Mouse (Mus musculus) intestine, embryonic 15.5 days (tissue): Measurements from ENCODE around the gene Cdk4. TPM values are rescaled to one million over a fixed set of nuclear protein-coding genes. Genes with fewer than 3 reads are reported as not detected.
"Not testable (repeated sequence)": the region's sequence is repeated elsewhere in the genome, so short reads cannot be mapped to it uniquely, and the experiment has no call there.

Experiments used
- ATAC-seq: fragments of 200-750 bp; cut with Nextera tagmentation; 2 replicates; pipeline ENCODE4 v1.8.0; 2017; ENCODE audit warnings: moderate TSS enrichment, moderate library complexity
- H3K27ac ChIP-seq: fragments of 300-500 bp; sonication (generic); 2 replicates; pipeline ENCODE4 v1.5.1; 2015; ENCODE audit warnings: mild to moderate bottlenecking, inconsistent platforms
- H3K27me3 ChIP-seq: fragments of 300-500 bp; sonication (generic); replicated peaks from 2 replicates; pipeline ENCODE4 v1.6.1; 2015; ENCODE audit warnings: inconsistent platforms
- H3K36me3 ChIP-seq: fragments of 300-500 bp; sonication (generic); 2 replicates; pipeline ENCODE4 v1.6.1; 2015; ENCODE audit warnings: inconsistent platforms
- H3K4me1 ChIP-seq: fragments of 300-500 bp; sonication (generic); replicated peaks from 2 replicates; pipeline ENCODE4 v1.6.1; 2015; ENCODE audit warnings: inconsistent platforms
- H3K4me2 ChIP-seq: fragments of 300-500 bp; sonication (generic); replicated peaks from 2 replicates; pipeline ENCODE4 v1.6.1; 2015; ENCODE audit warnings: mild to moderate bottlenecking, inconsistent platforms
- H3K4me3 ChIP-seq: fragments of 300-500 bp; sonication (generic); replicated peaks from 2 replicates; pipeline ENCODE4 v1.5.1; 2015; ENCODE audit warnings: inconsistent platforms
- H3K9ac ChIP-seq: fragments of 300-500 bp; sonication (generic); 2 replicates; pipeline ENCODE4 v1.6.1; 2015; ENCODE audit warnings: inconsistent platforms
- H3K9me3 ChIP-seq: fragments of 300-500 bp; sonication (generic); 2 replicates; pipeline ENCODE4 v1.6.1; 2016; ENCODE audit warnings: inconsistent platforms
- WGBS: fragments of 180-500 bp; shearing (Covaris S2); methylation state at CpG from one replicate; pipeline ENCODE4 v1.1.7; 2015; 5-methylcytosine and 5-hydroxymethylcytosine counted together
- polyA plus RNA-seq: library from polyadenylated mRNA; unstranded; fragments of >200 nt; fragmentation: Nextera tagmentation; extraction: Ambion mirVana; gene quantifications from 2 replicates; pipeline ENCODE4 v1.2.1, GENCODE M21; 2015

The Cdk4 gene
- polyA plus RNA-seq, 1 experiment from 2014 or later: 1,579 TPM

GRCm38 (mm10) chr10:127059174-127059967, 4.0 kb upstream of the Cdk4 start:
- no peak for ATAC-seq
- peak overlapping the region; percentile 94 for H3K4me2 ChIP-seq
- peak overlapping the region; percentile 82 for H3K4me3 ChIP-seq
- H3K27me3 ChIP-seq: no peaks in the 10 kb centered on the region
- H3K9me3 ChIP-seq: no peaks in the 10 kb centered on the region
- WGBS: under 1% methylated on average over 74 of the region's 92 CpGs
- H3K36me3 ChIP-seq: peaks cover 4% of the 10 kb centered on the region; the same call in 1 of the 2 replicates
- H3K9ac ChIP-seq: peak overlapping the region; percentile 78
- H3K4me1 ChIP-seq: peaks cover 26% of the 10 kb centered on the region
- H3K27ac ChIP-seq: peak overlapping the region; percentile 48; the same call in 1 of the 2 replicates

DNA sequence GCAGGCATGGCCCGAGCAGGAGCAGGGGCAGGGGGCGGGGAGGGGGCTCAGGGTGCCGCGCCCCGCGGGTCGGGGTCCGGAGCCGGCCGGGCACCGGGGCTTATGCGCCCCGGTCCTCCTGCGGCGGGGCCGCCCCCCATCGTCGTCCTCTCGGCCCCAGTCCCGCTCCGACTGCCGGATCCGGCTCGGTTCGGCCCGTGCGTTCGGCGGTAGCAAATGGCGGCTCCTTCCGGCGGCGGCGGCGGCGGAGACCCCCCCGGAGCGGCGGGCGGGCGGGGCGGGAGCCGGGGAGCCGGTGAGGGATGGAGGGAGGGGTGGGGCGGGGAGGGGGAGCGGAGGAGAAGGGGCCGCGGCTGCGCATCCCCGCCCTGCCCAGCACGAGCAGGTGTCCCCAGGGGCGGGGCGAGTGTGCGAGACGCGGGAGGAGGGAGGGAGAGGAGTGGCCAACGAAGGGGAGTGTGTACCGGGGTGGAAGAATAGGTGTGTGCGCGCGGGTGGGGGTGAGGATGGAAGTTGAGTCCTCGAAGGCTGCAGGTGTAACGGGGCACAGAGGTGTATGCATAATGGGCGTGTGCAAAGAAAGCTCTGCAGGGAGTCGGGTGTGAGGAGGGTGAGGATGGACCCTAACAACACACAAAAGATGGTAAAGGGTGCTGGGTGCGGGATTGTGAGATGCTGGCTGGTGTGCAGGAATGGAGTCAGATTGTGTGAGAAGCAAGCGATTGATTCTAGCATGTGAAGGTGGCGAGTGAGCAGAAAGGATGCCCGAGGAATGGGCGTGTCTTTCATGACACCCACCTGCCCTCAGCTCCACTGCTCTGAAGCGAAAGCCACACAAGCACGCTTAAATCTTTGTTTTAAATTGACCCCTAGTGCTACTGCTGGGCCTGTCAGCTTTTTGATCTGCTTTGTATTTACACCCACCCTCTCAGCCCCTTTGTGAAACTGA, 3.1 kb upstream of the Cdk4 start, which contains the start of gene March9:
Gene March9 (minus strand): TSS at position 217 of the 949 bp plus-strand sequence.
- Histone ChIP-seq H3K36me3 (peaks cover 8% of the 10 kb centered on the region), H3K27me3 (no peaks in the 10 kb centered on the region), H3K9ac (peak within 1 kb of the TSS; percentile 78), H3K27ac (peak within 1 kb of the TSS; percentile 48; the same call in 1 of the 2 replicates), H3K4me2 (peak within 1 kb of the TSS; percentile 94), H3K4me3 (peak within 1 kb of the TSS; percentile 82), H3K4me1 (peaks cover 34% of the 10 kb centered on the region), H3K9me3 (no peaks in the 10 kb centered on the region)
- ATAC-seq: peak; percentile 59
- 1% methylated on average over 50 of the region's 72 CpGs for WGBS

DNA sequence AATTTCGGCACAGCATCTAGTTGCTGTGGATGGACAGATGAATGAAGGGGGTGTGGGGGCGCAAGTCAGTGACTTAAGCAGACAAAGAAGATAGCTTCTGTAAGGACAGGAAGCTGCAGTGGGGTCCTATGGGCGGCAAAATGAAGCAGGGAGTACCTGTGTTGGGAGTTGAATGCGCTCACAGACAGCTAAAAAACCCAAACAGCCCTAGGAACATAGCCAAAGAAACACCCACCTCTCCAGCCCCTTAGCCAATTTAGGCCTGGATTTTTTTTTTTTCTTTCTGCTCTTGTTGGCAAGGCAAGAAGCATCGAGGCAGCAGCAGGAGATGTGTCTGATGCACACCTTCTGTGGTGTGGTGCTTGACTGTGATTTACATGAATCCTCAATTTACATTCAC, 2.2 kb upstream of the Cdk4 start:
- no peaks in the 10 kb centered on the region for H3K27me3 ChIP-seq

DNA sequence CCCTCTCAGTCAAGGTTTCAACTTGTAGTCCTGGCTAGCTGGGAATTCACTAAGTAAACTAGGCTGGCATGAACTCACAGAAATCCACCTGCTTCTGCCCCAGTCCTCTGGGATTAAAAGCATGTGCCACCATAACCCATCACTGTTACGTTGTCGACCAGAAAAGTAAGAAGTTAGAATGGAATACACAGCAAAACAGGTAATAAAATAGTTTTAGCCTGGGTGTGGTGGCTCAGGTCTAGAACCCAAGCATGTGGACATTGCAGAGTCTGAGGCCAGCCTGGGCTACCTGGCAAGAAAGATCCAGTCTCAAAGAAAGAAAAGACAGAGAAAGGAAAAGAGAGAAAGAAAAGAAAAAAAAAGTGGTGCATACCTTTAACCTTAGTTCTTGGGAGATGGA, 1.8 kb upstream of the Cdk4 start:
- peaks cover 36% of the 10 kb centered on the region for H3K4me1 ChIP-seq
- H3K4me3 ChIP-seq: no peak overlapping the region
- H3K9ac ChIP-seq: no peak overlapping the region
- 70% methylated on average over 2 of the region's 2 CpGs for WGBS
- no peak for ATAC-seq
- peaks cover 21% of the 10 kb centered on the region for H3K36me3 ChIP-seq
- no peak overlapping the region for H3K4me2 ChIP-seq
- H3K27ac ChIP-seq: no peak overlapping the region
- H3K9me3 ChIP-seq: no peaks in the 10 kb centered on the region
- H3K27me3 ChIP-seq: no peaks in the 10 kb centered on the region

More for the DNA sequence above, 2.2 kb upstream of the Cdk4 start:
- no peak for ATAC-seq
- Histone ChIP-seq H3K4me2 (peak overlapping the region; percentile 94; the same call in 1 of the 2 replicates), H3K27ac (no peak overlapping the region), H3K36me3 (peaks cover 17% of the 10 kb centered on the region), H3K4me3 (no peak overlapping the region), H3K4me1 (peaks cover 35% of the 10 kb centered on the region), H3K9ac (no peak overlapping the region), H3K9me3 (no peaks in the 10 kb centered on the region)
- WGBS: 59% methylated on average over 5 of the region's 5 CpGs

GRCm38 (mm10) chr10:127062101-127062500, 1.2 kb upstream of the Cdk4 start:
- H3K4me2 ChIP-seq, H3K9ac ChIP-seq, H3K27me3 ChIP-seq, H3K27ac ChIP-seq, H3K4me3 ChIP-seq, H3K9me3 ChIP-seq, ATAC-seq: not testable (repeated sequence)
- H3K4me1 ChIP-seq: peaks cover 41% of the 10 kb centered on the region
- 83% methylated on average over 4 of the region's 4 CpGs for WGBS
- peaks cover 25% of the 10 kb centered on the region for H3K36me3 ChIP-seq

DNA sequence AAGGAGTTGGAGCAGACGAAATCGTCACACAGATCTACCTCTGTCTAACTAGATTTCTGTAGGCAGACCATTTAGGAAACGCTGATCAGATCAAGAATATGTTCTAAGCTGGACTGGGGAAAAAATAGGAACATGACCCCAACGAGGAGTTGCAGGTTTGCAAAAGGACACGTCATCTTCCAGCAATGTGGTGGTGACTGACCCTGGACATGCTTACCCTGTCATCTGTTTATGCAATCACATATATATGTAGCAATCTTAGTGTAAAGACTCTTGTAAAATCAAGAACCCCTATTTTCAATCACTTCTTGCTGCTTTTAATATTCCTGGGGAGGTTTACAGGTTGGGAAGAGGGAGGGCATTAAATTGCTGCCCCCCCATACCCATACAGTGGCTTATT, 831 bp upstream of the Cdk4 start:
- no peak overlapping the region for H3K4me2 ChIP-seq
- ATAC-seq: no peak
- H3K4me1 ChIP-seq: peaks cover 41% of the 10 kb centered on the region
- no peak overlapping the region for H3K27ac ChIP-seq
- peaks cover 25% of the 10 kb centered on the region for H3K36me3 ChIP-seq
- no peak overlapping the region for H3K4me3 ChIP-seq
- H3K9ac ChIP-seq: no peak overlapping the region
- H3K27me3 ChIP-seq: no peaks in the 10 kb centered on the region
- H3K9me3 ChIP-seq: no peaks in the 10 kb centered on the region
- 68% methylated on average over 5 of the region's 5 CpGs for WGBS

- Histone ChIP-seq H3K9ac (peak overlapping the region; percentile 81), H3K4me1 (peaks cover 38% of the 10 kb centered on the region), H3K4me2 (peak overlapping the region; percentile 73), H3K27me3 (no peaks in the 10 kb centered on the region), H3K36me3 (peaks cover 30% of the 10 kb centered on the region), H3K4me3 (peak overlapping the region; percentile 65), H3K9me3 (no peaks in the 10 kb centered on the region), H3K27ac (peak overlapping the region; percentile 76)
- no peak for ATAC-seq
- 10% methylated on average over 37 of the region's 37 CpGs for WGBS
Observed at GRCm38 (mm10) chr10:127063913-127064870, 858 bp downstream of the Cdk4 start.

DNA sequence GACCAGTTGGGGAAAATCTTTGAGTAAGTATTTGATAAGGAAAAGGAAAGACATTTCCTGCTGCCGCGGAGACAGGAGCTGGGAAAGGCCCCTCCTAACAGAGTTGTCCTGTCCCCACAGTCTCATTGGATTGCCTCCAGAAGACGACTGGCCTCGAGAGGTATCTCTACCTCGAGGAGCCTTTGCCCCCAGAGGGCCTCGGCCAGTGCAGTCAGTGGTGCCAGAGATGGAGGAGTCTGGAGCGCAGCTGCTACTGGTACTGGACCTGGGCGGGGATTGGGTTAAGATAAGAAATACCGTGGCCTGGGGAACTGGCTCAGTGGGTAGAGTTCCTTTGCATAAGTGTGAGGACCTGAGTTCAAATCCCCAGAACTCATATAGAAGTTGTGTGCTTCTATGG, 2.6 kb downstream of the Cdk4 start:
- no peaks in the 10 kb centered on the region for H3K9me3 ChIP-seq
- H3K4me2 ChIP-seq: no peak overlapping the region
- no peak overlapping the region for H3K4me3 ChIP-seq
- H3K27ac ChIP-seq: 0 out of 2 replicates have a peak overlapping the region, but pooled peaks have one; percentile 5
- H3K9ac ChIP-seq: no peak overlapping the region
- no peaks in the 10 kb centered on the region for H3K27me3 ChIP-seq
- no peak for ATAC-seq
- H3K36me3 ChIP-seq: peaks cover 30% of the 10 kb centered on the region
- WGBS: 75% methylated on average over 9 of the region's 9 CpGs
- peaks cover 35% of the 10 kb centered on the region for H3K4me1 ChIP-seq

GRCm38 (mm10) chr10:127066519-127067018, 3.2 kb downstream of the Cdk4 start:
- Histone ChIP-seq H3K9me3 (no peaks in the 10 kb centered on the region), H3K27ac (peak overlapping the region; percentile 24; the same call in 1 of the 2 replicates), H3K4me3 (no peak overlapping the region), H3K9ac (no peak overlapping the region), H3K27me3 (no peaks in the 10 kb centered on the region), H3K4me2 (no peak overlapping the region), H3K36me3 (peaks cover 30% of the 10 kb centered on the region), H3K4me1 (peaks cover 39% of the 10 kb centered on the region)
- WGBS: 88% methylated on average over 14 of the region's 14 CpGs
- no peak for ATAC-seq

GRCm38 (mm10) chr10:127068360-127069038, 5.2 kb downstream of the Cdk4 start:
- no peaks in the 10 kb centered on the region for H3K9me3 ChIP-seq
- H3K27me3 ChIP-seq: no peaks in the 10 kb centered on the region
- peak overlapping the region; percentile 78 for H3K27ac ChIP-seq
- 71% methylated on average over 9 of the region's 9 CpGs for WGBS
- peak overlapping the region; percentile 50 for H3K4me3 ChIP-seq
- no peak for ATAC-seq
- H3K4me1 ChIP-seq: peaks cover 33% of the 10 kb centered on the region
- H3K4me2 ChIP-seq: peak overlapping the region; percentile 85
- H3K9ac ChIP-seq: peak overlapping the region; percentile 64
- H3K36me3 ChIP-seq: peaks cover 30% of the 10 kb centered on the region
